Mouse (Mus musculus): Measurements from ENCODE around the gene Rheb.
"Not testable (repeated sequence)": the region's sequence is repeated elsewhere in the genome, so short reads cannot be mapped to it uniquely, and the experiment has no call there.

The Rheb gene

DNA sequence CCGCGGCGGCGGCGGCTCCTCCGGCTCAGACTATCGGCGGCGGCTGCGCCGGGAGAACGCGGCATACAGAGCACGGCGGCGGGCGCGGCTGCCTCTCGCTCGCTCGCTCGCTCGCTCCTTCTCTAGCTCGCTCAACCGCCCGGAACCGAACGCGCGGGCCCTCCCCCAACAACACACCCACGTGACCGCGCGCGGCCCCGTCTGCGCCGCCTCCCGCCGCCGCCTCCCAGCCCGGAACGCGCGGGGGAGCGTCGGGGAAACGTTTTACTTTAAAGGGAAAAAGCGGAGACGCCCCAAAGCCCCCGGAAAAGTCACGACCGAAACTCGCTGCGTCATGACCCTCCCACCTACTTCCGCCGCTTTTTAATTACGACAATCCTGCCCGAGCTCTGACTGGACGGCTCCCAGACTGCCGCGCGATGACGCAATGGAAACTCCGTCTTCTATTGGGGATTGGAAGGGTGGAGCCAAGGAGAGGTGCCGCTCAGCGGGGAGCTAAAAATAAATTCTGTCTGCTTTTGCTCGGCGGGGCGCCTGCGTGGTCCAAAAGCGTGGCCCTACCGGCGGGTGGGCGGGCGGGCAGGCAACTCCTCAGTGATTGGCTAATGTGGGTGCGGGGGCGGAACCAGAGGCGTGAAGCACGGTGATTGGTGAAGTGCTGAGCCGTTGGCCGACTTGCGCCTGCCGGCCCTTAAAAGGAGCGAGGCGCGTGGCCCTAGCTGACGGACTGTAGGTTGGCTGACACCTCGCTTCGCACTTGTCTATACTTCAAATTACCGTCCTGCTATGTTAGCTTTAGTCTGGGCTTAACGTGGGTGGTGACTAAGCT, at the start of gene Rheb:
Gene Rheb, minus strand, starts transcription at position 351 of the 829 bp plus-strand sequence.
- peak; percentile 100 for DNase-seq

GRCm38 (mm10) chr5:24889860-24890259, 47.4 kb upstream of the Rheb start:
- DNase-seq, result no peak

DNA sequence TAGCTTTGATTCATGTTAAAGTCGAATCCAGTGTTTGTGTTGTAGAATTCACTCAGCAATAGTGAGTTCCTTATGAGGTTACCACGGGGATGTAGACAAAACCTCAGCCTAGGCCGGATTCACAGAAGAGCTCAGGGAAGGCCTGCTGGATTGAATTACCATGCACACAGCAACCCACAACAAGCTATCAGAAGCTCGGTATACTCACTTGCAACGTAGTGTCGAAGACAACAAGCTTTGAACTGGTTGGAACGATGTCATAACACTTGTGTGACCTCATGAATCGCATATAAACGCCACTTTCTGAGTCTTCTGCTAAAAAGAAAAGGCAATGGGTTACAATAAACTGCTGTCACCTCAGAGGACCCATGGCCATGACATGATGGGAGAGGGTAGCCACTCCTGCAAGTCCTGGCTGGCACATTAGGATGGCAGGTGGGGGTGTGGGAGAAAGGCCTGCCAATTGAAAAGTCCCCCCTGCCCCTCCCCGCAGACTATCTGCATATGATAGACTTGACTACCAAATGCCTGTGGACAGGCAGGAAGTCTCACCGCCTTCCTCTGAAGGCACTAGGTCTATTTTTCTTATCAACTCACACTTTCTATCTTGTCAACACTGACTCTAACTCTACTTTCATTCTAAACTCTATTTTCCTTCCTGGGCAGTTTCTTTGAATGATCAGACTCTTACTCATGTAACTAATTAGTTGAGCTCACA, 46.6 kb upstream of the Rheb start:
- DNase-seq, result no peak

- DNase-seq, result no peak
These were observed 44.8 kb upstream of the Rheb start for GRCm38 (mm10) chr5:24887271-24887670.

GRCm38 (mm10) chr5:24878713-24879112, 36.3 kb upstream of the Rheb start:
- no peak for DNase-seq

DNA sequence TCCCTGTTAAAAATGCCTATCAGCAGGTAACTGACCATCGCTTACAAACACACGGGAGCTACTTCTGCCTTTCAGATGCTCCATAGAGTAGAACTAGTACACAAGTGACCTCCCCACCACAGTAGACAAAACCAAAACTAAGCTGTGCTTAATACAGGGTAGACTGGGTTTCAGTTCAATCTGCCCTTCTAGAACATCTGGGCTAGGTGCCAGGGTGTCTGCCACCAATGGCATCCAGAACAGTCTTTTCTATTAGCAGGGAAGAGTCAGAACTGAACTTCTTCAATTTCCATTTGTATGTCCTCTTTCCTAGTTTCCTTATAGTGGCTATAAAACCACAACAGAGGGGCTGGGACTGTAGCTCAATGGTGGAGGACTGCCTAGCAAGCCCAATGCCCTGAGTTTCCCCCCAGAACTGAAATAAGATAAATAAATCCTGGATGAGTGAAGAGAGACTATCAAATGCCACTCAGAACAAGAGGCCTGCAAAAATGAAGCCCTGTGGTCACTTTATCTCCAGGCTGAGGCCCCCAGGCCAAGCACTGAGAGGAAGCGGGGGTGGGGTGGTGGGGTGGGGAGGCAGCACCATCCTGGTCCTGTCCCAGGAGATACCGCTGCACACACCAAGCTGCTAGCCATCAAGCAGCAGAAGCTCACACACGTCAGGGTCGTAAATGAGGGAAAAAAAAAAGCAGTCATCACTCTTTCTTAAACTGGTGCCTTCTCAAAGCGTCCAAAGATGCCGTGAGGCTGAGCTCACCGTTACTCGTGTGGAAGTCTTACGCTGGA, 35.6 kb upstream of the Rheb start:
- DNase-seq, result peak; percentile 35

DNA sequence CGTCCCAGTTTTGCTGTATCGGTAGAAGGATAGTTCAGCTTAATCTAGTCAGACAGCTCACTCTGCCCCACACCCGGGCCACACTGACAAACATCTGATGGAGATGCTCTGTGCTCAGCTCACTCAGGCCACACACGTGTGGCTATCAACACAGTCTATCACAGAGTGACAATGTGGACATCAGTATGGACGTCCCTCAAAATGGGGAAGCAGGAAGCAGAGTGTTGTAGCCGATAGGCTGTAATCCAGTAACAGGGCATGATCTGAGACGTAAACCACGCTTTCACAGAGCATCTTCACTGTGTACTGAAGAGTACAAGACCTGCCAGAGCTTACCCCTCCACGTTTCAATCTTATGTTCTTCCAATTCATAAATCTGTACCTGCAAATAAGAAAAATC, 34.2 kb upstream of the Rheb start:
- no peak for DNase-seq

- no peak for DNase-seq
These were observed 31.7 kb upstream of the Rheb start for GRCm38 (mm10) chr5:24874111-24874510.

DNA sequence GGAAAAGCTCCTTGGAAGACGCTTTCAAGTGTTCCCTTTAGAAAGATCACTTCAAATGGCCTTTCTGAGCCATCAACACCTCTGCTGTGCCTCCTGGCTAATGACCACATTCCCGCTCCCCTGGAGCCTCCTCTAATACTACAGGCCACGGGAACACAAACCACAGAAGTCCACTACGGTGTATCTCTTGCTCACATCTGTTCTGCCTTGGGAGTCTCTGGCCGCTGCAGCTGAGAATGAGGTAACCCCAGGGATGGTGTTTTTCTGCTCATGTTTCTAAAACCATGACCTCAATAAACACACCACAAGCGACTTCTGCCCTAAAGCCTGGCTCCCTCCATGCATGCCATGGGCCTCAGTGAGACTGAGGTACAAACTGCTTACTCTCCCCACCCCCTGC, 30.8 kb upstream of the Rheb start:
- no peak for DNase-seq

- peak; percentile 46 for DNase-seq
These were observed 28.9 kb upstream of the Rheb start for GRCm38 (mm10) chr5:24871276-24871675.

GRCm38 (mm10) chr5:24869796-24870289, 27.4 kb upstream of the Rheb start:
- peak; percentile 71 for DNase-seq

DNA sequence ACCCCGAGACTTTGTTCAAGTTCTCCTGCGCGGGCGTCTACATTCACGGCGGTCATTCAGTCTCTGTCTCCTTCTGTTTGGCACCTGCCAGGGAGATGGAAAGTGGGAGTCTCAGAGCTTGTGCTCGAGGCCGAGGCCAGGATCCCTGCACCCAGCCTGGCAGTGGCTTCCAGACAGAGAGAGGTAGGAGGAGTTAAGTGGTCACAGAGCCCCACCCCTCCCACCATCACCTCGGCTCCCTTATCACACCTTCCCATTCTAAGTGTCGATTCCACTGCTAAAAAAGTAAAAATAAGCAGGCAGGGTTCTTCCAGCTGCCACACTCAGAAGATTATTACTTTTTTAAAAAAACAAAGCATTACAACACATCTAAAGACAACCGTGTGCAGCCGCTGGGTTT, 21.4 kb upstream of the Rheb start:
- DNase-seq, result no peak

GRCm38 (mm10) chr5:24861449-24861930, 19.1 kb upstream of the Rheb start:
- no peak for DNase-seq

DNA sequence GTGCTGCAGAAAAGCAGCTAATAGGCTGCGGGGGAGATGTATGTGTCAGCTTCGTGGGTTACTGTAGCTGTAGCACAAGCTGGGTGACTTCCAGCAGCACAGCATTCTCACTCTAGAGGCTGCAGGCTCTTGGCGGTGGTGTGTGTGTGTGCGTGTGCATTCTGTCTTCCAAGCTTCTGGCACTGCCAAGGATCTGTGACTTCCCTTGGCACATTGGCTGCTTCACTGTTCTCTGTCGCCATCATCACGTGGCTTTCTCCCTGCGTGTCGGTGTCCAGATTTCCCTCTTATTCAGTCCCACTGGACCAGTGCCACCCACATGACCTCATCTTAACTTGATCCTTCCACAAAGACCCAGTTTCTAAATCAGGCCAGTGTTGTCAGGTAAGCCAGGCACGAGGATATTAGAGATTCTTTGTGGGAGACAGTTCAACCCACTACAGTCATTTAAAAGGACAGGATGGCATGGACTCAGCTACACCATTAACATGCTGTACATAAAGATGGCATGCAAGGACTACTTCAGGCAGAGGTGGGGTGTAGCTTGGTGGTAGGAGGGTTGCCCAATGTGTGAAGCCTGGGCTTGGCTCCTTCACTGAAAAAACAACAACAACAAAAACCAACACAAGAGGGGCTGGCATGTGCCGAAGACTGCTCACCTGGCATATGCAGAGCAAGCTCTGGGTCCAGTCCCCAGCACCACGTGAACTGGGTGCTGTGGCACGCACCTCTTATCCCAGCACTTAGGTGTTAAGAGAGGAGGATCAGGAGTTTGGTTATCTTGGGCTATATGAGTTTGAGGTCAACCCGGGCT, 18.4 kb upstream of the Rheb start:
- peak; percentile 79 for DNase-seq

GRCm38 (mm10) chr5:24859771-24860540, 17.5 kb upstream of the Rheb start:
- no peak for DNase-seq

- no peak for DNase-seq
These were observed 12.6 kb upstream of the Rheb start for GRCm38 (mm10) chr5:24854827-24855600.

- no peak for DNase-seq
These were observed 11.8 kb upstream of the Rheb start for GRCm38 (mm10) chr5:24854256-24854655.

- not testable (repeated sequence) for DNase-seq
These were observed 5.8 kb upstream of the Rheb start for GRCm38 (mm10) chr5:24848261-24848660.

- DNase-seq, result no peak
These were observed 1.4 kb upstream of the Rheb start for GRCm38 (mm10) chr5:24843841-24844240.

DNA sequence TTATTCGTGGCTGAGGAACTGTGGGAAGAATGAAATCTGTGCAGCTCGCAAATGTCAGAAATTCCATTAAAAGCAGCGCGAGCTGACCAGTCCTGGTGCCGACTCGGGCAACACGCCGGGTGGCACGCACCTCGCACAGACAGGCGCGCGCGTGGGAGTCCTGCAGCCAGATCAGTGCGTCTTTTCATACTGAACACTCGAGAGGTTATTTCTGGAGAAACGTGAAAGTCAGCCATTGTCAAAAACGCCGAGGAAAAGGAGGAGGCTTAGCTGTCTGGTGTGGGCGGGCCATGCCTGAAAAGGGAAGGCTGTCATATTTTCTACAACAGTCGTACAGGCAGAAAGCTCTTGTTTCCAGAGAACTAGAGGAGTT, 665 bp upstream of the Rheb start:
- DNase-seq, result peak; percentile 59
